Mouse (Mus musculus) spleen, postnatal 36 days (tissue): Measurements from ENCODE around the gene Dppa5a.
"Not testable (repeated sequence)": the region's sequence is repeated elsewhere in the genome, so short reads cannot be mapped to it uniquely, and the experiment has no call there.

ENCODE experiments used
- DNase-seq, 2 experiments: peaks; one replicate each; pipeline ENCODE4 v3.0.0; 2022; ENCODE audit warnings: low spot score in 2 of 2, mixed read lengths in 1 of 2

The Dppa5a gene

DNA sequence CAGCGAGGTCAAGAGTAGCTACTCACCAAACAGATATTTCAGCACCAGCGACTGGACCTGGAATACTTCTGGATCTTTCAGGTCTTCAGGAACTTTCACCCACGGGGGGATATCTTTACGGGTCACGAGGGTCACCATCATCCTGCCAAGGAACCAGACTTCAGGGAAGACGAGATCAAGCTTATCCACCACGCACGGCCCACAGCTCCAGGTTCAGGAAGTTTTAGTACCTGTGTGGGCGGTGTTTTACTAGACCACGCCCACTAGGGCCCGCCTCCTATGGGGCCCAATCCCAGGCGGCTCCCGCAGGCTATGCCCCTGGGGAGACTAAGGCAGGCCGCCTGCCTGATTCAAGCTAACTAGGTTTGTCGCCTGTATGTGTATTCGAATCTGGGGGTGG, at the start of gene Dppa5a:
Gene Dppa5a, minus strand, starts transcription at position 219 of the 400 bp plus-strand sequence.
- not testable (repeated sequence) for DNase-seq

DNA sequence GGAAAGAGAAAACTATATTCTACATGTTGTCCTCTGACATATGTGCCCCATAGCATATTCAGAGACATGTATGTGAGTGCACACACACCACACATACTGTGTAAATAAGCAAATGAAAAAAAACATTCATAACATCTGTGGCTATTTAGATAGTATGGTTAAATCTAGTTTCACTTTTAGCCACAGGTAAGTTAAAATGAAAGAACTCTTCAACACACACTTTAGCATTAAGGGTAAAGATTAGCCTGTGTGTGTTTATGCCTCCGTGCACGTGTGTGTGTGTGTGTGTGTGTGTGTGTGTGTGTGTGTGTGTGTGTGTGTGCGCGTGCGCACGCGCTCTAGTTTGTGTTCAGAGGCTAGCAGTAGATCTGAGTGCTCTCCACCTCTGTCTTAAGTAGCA, 33.6 kb upstream of the Dppa5a start:
- no peak for DNase-seq

DNA sequence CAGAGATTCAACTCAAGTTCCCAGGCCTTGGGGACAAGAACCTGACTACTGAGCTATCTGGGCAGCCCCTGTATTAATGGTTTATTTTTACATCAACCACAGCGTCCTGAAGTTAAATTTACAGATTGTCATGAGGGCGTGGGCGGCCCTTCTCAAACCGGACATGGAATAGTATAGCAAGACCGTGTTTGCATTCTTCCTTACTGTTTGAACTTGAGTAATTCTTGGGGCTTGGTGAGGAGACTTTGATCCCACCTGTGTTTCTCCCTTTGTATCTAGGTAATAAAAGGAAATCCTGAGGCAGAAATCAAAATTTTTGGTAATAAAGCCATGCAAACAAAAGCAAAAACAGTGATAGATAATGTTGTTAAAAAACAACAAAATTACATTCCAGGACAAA, 32.6 kb upstream of the Dppa5a start:
- no peak for DNase-seq

DNA sequence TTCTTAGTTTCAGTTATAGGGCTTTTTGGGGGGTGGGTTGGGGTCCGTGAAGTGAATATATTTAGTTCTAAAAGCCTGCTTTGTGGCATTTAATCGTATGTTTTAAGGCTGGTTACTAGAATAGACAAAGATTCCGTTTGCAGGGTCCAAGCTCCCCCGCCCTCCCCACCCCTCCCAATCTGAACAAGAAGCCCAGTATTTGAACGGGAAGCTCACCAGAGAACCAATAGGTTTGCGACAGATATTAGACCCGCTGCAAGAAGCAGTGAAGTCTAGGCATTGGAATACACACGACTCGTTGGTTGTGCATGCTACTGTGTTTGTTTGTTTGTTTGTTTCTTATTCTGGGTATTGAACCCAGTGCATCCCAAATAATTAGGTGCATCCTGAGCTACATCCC, 28.5 kb upstream of the Dppa5a start:
- DNase-seq: no peak

DNA sequence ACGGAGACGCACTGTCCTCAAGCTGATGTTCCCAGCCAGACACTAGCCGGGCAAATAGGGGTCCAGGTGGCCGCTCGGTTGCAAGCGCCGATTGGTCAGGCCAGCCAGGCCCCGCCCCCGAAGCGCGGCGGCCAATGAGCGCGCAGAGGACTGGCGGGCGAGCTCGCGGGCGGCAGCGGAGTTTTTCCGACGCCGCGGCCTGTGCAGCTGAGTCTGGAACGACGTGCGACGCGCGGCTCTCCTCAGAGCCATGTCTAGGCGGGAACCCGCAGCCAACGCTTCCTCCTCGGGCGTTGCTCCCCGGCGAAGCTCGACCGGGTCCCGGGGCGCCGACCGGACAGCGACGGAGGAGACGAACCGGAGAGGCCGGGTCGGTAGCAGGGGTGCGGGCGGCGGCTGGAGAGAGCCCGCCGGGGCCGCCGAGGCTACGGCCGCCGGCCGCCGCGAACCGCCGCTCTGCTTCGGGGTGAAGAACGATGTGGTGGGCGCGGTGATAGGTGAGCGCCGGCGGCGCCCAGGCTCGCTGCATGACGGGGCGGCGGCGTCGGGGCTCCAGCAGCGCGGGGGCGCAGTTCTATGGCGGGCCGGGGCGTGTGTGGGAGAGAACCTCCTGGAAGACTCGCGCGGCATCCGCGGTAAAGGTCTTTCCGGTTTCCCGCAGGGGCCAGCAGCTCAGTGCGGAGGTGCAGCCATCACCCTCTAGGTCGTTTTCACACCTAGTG, 27.8 kb upstream of the Dppa5a start, which contains the start of gene Ddx43:
Gene Ddx43, plus strand, starts transcription at position 148 of the 722 bp plus-strand sequence.
- peak; percentile 2 to 26 for DNase-seq

DNA sequence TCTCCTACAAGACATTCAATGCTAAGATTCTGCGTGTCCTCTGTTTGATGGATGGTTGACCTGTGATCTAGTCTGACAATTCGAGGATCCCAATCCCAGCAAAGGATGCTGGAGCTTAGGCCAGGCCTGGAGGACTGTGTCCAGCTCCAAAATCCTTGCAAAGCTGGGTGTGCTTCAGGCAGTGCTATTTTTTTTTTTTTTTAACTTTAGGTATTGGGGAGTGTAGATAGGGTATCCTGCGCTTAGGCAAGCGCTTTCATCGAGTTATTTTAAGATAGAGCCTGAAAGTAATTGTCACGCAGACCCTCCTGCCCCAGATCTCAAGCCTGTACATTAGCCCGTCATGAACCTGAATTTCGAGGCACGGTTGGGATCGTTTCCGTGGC, 27.3 kb upstream of the Dppa5a start:
- DNase-seq: no peak

DNA sequence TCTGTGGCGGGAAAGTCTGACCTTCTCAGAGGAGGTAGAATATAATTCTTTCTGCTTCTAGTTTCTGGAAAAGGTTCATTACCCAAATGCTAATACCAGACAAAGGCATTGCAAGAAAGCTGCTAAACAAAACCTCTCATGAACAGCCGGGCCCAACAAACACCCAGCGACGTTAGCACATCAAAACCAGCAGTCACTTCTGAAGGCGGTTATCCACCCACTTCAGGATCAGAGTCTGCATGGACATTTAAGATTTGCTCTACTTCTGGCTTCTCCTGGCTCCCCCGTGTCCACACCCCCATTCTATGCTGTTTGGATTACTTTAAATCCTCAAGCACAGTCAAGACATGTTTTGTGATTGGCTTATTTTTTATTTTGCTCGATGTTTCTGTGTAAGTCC, 26.6 kb upstream of the Dppa5a start:
- no peak for DNase-seq

DNA sequence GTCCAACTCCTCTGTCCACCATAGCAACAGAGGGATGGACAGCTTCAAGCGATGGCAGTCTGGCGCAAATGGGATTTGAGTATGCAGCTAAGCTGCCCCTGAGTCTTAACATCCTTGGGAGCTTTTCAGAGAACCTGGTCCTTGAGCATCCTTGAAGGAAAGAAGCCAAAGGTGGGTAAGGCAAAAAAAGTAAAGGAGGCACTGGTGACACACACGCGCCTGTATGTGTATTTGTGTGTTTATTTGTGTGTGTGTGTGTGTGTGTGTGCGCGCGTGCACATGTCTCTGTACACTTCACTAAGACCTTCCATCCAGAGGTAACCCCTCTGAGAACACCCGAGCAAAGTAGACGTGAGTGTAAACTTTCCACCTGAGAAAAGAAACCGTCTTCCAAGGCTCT, 25.8 kb upstream of the Dppa5a start:
- DNase-seq: no peak

DNA sequence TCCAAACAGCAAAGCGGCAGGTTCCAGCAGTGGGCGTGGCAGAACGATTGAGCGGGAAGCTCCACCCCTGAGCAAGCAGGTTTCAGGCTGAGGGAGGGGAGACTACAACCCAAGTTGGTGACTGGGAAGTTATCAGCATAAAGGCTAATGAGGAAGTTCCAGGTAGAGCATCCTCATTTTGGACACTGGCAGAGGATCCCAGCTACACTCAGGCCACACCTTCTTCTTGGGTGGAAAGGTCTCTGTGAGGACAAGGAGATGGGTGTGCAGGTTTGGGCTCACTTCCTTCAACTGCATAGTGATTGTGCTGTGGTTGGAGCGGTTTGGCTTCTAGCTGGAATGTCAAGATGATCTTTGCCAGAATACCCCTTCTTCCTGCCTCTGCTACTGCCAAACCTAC, 22.0 kb upstream of the Dppa5a start:
- DNase-seq: no peak

DNA sequence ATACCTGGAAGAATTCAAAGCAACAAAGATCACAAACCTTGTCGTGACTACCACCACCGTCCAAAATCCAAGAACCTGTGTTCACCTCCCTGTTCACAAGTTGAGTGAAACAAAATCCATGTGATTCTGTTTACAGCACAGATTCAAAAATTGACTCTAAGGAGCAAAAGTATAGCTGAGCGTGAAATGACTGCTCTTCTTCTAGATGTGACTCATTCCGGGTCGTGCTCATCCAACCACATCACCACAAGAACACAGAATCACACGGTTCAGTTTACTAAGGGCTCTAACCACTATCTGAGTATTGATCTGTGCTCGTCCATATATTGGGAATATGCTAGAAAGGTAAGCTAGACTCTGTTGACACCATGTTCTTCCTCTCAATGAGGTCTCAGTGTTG, 19.0 kb upstream of the Dppa5a start:
- no peak for DNase-seq

DNA sequence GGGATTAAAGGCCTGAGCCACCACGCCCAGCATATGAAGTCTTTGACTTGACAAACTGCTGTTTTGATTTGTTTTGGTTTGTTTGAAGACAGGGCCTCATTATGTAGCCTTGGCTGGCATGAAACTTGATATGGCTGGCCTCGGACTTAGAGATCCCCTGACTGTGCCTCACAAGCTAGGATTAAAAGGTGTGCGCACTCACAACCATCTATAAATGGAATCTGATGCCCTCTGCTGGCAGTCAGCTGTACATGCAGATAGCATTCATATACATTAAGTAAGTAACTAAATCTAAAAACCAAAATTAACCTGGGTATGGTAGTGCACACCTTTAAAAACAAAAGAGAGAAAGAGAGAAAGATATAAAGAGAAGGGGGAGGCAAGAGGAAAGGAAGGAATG, 17.9 kb upstream of the Dppa5a start:
- DNase-seq: no peak

DNA sequence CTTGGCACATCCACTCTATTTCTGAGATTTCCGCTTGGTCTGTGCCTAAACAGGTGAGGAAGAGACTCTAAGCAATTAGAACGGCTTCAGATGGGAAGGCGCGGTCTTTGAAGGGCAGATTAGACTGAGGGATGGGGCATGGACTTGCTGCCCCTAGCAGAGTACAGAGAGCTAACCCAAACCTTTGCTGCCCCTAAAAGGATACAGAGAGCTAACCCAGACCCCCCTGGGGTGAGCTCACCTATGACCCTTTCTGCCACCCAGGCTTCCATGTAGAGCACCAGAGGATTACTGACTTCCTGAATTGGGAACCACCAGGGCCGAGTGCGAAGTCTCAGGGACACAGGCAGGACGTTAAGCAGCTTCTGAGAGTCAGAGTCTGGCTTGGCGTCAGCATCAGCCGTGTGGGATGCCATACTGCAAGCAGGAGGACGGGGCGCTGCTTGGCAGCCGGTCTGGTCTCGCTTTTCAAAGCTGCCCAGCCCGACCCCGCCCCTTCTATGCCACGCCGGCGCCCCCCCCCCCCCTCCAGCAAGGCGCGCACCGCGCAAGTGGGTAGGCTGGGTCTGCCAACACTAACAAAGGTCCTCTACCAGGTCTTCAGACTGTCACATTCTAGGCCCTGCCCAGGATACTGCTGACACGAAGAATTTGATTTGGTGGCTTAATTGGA, 10.3 kb upstream of the Dppa5a start, which contains the start of gene Ooep:
Gene Ooep, minus strand, starts transcription at position 613 of the 673 bp plus-strand sequence.
- no peak for DNase-seq

DNA sequence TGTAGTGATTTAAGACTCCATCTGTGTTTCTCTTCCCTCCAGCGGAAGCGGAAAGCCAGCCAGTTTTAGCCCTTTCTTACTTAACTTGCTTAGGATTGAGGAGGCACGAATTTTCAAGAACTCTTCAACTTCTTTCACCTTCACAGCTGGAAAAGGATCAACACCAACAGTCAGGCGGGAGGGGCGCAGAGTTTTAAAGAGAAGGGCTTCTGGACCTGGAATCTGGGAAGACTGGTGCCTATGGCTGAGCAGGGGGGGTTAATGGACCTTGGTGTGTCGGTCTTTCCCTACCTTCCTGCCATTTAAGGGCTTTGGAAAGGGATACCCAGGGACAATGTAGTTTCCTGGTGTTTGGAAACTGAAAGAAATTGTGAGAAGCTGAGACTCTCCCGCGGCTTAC, 9.6 kb upstream of the Dppa5a start:
- DNase-seq: no peak

DNA sequence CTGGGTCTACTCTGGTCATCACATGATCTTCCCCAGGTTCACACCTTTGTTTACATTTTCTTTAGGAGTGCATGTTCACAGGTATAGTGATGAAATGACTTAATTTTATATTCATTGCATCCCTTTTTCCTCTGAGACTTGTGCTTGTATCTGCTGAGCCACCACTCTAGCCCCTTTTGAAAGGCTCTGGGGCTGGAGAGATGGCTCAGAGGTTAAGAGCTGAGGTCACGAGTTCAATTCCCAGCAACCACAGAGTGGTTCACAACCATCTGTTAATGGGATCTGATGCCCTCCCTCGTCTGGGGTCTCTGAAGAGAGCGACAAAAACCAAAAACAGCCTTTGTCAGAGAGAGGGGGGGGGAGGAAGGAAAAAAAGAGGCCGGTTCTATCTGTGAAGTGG, 7.5 kb upstream of the Dppa5a start:
- DNase-seq: no peak

DNA sequence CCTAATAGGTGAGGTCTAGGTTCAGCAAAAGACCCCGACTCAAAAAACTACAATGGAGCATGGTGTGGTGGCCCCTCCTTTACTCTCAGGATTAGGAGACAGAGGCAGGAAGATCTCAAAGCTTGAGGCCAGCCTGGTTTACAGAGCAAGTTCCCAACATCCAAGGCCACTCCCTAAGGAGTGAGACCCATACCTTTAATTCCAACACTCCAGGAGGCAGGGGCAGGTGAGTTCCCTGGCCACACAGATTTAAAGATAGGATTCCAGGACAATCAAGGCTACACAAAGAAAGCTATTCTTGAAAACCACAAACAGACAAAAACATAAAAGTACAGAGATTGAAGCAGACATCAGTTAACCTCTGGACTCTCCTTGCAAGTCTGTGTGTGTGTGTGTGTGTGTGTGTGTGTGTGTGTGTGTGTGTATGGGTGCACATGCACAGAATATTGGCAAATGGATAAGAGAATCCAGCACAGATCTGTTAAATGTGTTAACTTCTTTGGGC, 7.0 kb upstream of the Dppa5a start:
- DNase-seq: no peak

DNA sequence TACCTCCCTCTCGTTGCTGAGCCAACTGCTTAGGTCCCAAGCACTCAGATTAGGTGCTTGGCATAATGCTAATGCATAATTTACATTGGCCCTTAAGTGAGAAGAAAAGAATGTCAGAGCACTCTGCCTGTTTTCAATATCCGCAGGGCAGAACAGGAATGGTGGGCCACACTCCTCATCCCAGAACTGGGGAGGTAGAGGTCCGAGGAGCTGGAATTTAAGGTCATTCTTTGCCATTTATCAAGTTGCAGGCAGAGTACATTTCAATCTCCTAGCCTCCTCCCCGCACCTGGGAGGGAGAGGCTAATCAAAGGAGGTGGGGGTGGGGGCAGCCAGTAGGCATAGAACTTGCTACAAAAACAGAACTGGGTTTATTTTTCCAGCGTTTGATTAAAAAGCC, 6.4 kb upstream of the Dppa5a start:
- no peak for DNase-seq

DNA sequence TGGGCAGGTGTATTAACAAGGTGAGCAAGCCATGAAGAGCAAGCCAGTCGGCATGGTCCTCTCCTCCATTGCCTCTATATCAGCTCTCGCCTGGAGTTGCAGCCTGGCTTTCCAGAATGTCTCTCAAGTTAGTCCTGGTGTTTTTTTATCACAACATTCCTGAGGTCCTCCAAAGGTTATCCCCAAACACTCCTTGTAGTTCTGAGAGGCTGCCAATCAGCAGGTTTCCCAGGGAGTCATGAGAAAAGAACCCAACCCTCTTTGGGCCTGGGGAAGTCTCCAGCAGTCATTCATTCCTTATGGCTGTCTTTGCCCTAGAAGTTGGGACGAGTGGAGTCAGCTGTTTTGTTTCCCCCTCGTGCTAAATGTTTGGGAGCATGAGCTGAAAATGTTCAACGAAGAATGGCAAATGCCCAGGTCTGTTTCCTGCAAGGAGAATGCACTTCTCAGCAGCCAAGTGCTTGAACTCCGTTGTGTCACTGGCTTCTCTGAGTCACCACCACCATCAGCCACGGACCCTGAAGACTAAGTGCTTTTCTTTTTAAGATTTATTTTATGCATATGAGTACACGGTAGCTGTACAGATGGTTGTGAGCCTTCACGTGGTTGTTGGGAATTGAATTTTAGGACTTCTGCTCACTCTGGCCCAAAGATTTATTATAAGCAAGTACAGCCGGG, 5.0 kb upstream of the Dppa5a start:
- DNase-seq: no peak

DNA sequence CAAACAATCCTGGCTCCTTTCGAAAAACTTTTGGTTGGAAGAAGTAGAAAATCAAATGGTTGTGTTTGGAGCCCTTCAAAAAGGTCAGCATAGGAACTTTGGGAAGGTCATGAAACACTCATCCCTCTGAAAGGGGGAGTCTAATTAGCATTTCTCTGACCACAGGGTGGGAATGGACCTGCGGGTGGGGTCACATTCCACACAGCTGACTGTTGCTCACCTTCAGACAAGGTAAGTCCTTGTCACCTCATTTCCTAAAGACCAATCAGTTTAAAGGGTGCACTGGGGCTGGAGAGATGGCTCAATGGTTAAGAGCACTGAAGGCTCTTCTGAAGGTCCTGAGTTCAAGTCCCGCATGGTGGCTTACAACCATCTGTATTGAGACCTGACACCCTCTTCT, 3.5 kb upstream of the Dppa5a start:
- DNase-seq: no peak

DNA sequence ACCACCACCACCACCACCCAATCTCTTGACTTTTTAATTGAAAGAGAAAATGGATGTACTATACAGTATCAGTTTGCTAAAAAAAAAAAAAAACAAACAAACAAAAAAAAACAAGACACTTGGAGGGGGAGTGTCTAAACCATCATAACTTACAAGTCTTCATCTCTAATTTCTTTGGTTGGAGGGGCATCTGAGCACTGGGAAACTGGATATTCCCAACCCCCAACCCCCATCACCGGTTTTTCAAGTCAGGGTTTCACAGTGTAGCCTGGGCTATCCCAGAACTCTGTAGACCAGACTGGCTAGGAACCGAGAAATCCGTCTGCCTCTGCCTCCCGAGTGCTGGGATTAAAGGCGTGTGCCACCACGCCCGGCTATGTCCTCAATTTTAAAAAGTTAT, 1.8 kb upstream of the Dppa5a start:
- no peak for DNase-seq

DNA sequence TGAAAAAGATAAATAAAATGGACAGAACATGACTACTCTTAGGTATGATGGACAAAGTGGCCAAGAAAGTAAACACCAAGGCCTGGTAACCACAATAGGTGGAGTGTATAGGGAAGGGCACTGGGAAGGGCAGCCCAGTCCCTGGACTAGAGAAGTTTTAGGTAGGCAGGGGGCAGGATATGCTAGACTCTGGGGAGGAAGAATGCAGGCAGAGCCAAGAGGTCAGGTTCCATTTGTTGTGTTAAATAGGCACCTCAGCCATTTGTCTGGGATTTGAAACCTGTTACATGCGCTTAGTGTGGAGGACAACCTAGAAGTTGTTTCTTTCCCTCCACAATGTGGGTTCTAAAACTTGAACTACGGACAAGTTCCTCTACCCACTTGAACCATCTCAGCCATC, 1.4 kb upstream of the Dppa5a start:
- no peak for DNase-seq

DNA sequence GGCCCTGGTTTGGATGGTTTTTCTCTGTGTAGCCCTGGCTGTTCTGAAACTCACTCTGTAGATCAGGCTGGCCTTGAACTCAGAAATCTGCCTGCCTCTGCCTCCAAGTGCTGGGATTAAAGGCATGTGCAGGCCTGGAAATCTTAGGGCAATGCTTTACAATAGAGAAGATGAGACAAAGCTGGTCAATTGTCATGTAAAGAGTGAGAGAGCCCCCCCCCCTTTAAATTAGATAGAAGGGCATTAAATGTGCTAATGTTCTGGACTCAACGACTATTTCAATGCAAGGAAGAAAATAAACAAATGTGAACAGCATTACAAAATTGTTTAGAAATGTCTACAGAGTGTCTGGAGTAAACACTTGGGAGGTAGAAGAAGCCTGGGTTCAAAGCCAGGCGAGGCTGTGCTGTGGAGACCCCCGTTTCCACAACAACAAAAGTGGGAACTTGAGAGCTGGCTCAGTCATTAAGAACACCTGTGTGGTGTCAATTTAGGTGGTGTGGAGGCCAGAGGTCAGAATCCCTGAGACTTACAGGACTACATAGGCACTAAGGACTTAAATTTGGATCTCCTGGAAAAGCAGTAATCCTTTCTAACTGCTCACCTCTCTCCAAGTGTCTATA, 805 bp upstream of the Dppa5a start:
- DNase-seq: no peak

DNA sequence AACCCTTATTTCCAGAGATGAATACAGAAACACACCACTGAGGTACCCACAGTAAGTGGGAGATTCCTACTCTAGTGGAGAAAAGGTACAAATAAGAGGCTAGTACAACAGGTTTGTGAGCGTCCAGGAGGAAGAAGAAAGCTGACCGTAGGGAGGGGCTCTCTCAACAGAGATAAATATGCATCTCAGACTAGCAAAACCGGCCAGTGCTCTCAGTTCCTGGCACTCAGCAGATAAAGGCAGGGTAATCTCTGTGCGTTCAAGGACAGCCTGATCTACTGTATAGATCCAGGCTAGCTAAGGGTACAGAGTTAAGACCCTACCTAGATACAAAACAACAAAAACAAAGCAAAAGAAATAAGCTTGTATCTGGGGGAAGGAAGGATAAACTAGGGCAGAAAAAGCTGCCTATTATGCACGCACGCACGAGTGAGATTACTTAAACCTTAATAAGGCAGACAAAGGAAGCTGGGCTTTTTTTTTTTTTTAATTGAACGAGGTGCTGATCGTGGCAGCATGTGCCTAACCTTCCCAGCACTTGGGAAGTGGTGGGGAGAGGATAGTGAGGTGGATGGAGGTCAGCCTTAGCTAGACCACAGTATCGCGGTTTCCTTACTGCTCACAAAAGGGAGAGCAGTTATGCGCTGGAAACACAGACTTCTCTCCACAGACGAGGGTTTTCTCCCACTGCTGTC, 2.0 kb downstream of the Dppa5a start:
- DNase-seq: no peak
